Mouse (Mus musculus) liver, adult 2 months (tissue): ENCODE data around the gene Itprip. TPM values are rescaled to one million over a fixed set of nuclear protein-coding genes. Genes with fewer than 3 reads are reported as not detected.
A peak's percentile ranks its signal among the peaks of the same experiment; 100 is the strongest.

ENCODE experiments used
- DNase-seq: peaks from one replicate; pipeline ENCODE4 v3.0.0-alpha.2; 2011; ENCODE audit warnings: low read depth, low spot score; ENCODE audit errors: extremely low read depth
- H3K27ac ChIP-seq: fragments of 200-500 bp; replicated peaks from 2 replicates; pipeline ENCODE4 v1.5.1; 2012; ENCODE audit warnings: low read depth, mild to moderate bottlenecking, control low read depth, inconsistent platforms, low read length; ENCODE audit not compliant: insufficient read depth
- H3K27me3 ChIP-seq: fragments of 200-500 bp; 2 replicates; pipeline ENCODE4 v1.6.1; 2012; ENCODE audit warnings: mild to moderate bottlenecking, moderate library complexity, low read length, inconsistent platforms; ENCODE audit not compliant: control insufficient read depth, insufficient read depth
- H3K36me3 ChIP-seq: fragments of 200-500 bp; 2 replicates; pipeline ENCODE4 v1.6.1; 2012; ENCODE audit warnings: low read length, inconsistent platforms; ENCODE audit not compliant: control insufficient read depth, insufficient read depth
- H3K4me1 ChIP-seq: fragments of 200-500 bp; 2 replicates; pipeline ENCODE4 v1.6.1; 2011; ENCODE audit warnings: low read length; ENCODE audit not compliant: control insufficient read depth, insufficient read depth
- H3K4me3 ChIP-seq: fragments of 200-500 bp; 2 replicates; pipeline ENCODE4 v1.5.1; 2011; ENCODE audit warnings: low read depth, mild to moderate bottlenecking, control low read depth, low read length, moderate library complexity; ENCODE audit not compliant: insufficient read depth
- H3K79me2 ChIP-seq: fragments of 200-500 bp; 2 replicates; pipeline ENCODE4 v1.6.1; 2012; ENCODE audit warnings: inconsistent platforms, mild to moderate bottlenecking, low read length, moderate library complexity; ENCODE audit not compliant: control insufficient read depth, insufficient read depth
- H3K9ac ChIP-seq: fragments of 200-500 bp; 2 replicates; pipeline ENCODE4 v1.6.1; 2012; ENCODE audit warnings: low read depth, mild to moderate bottlenecking, control low read depth, inconsistent platforms, low read length
- CTCF ChIP-seq: fragments of 200-500 bp; IDR thresholded peaks from 2 replicates; pipeline ENCODE4 v1.5.1; 2011; ENCODE audit warnings: low read depth, low read length, control low read depth
- POLR2A ChIP-seq: fragments of 200-500 bp; IDR thresholded peaks from 2 replicates; pipeline ENCODE4 v1.6.1; 2011; ENCODE audit warnings: low read length, control low read depth; ENCODE audit not compliant: insufficient read depth; ENCODE audit errors: extremely low read depth
- WGBS: fragments of 180-500 bp; shearing (Covaris S2); methylation state at CpG from one replicate; pipeline ENCODE4 v1.1.7; 2018; 5-methylcytosine and 5-hydroxymethylcytosine counted together
- polyA plus RNA-seq: library from polyadenylated mRNA; depleted of rRNA; stranded (reverse); fragments of >200 nt; gene quantifications from 2 replicates; pipeline ENCODE4 v1.2.3, GENCODE M21; 2012
- total RNA-seq: library from RNA; depleted of rRNA; stranded (reverse); fragments of >200 nt; gene quantifications from 2 replicates; pipeline ENCODE4 v1.2.3, GENCODE M21; 2014

The Itprip gene
- total and polyA plus RNA-seq, 2 experiments: 0.51 to 0.65 TPM

- WGBS: 59% methylated on average over 4 of the region's 4 CpGs
- H3K9ac ChIP-seq: no peak overlapping the region
- H3K36me3 ChIP-seq: peaks cover 6% of the 10 kb centered on the region; the same call in 1 of the 2 replicates
- H3K27me3 ChIP-seq: 0 out of 2 replicates have a peak, but pooled peaks cover 3% of the 10 kb centered on the region
- no peaks in the 10 kb centered on the region for H3K79me2 ChIP-seq
- H3K4me1 ChIP-seq: no peaks in the 10 kb centered on the region
- TF ChIP-seq CTCF (no peak), POLR2A (no peak)
- no peak overlapping the region for H3K27ac ChIP-seq
- no peak overlapping the region for H3K4me3 ChIP-seq
- no peak for DNase-seq
Measured at GRCm38 (mm10) chr19:47867628-47868175, 51.4 kb downstream of the Itprip start.

GRCm38 (mm10) chr19:47865353-47865947, 53.6 kb downstream of the Itprip start, which contains the start of gene Gsto2:
Gene Gsto2 (plus strand): TSS chr19:47865534.
- peaks cover 17% of the 10 kb centered on the region; the same call in 1 of the 2 replicates for H3K36me3 ChIP-seq
- TF ChIP-seq CTCF (peak; percentile 65), POLR2A (peak; percentile 53; the same call in 1 of the 2 replicates)
- H3K79me2 ChIP-seq: no peaks in the 10 kb centered on the region
- under 1% methylated on average over 49 of the region's 49 CpGs for WGBS
- H3K27me3 ChIP-seq: no peaks in the 10 kb centered on the region
- peak within 1 kb of the TSS; percentile 59 for H3K9ac ChIP-seq
- peak within 1 kb of the TSS; percentile 15 for H3K27ac ChIP-seq
- H3K4me3 ChIP-seq: peak within 1 kb of the TSS; percentile 70
- DNase-seq: peak; percentile 84
- H3K4me1 ChIP-seq: no peaks in the 10 kb centered on the region

- Histone ChIP-seq H3K27ac (no peak overlapping the region), H3K4me3 (no peak overlapping the region), H3K36me3 (peaks cover 18% of the 10 kb centered on the region), H3K79me2 (no peaks in the 10 kb centered on the region), H3K9ac (no peak overlapping the region), H3K4me1 (no peaks in the 10 kb centered on the region), H3K27me3 (no peaks in the 10 kb centered on the region)
- WGBS: 84% methylated on average over 7 of the region's 7 CpGs
- DNase-seq: peak; percentile 5
- TF ChIP-seq POLR2A: no peak
- TF ChIP-seq CTCF: no peak
Measured at GRCm38 (mm10) chr19:47864721-47865120, 54.4 kb downstream of the Itprip start.

GRCm38 (mm10) chr19:47864051-47864450, 55.0 kb downstream of the Itprip start:
- no peak for TF ChIP-seq POLR2A
- TF ChIP-seq CTCF: no peak
- 97% methylated on average over 9 of the region's 9 CpGs for whole genome bisulfite sequencing
- H3K4me3 ChIP-seq: no peak overlapping the region

GRCm38 (mm10) chr19:47862581-47862980, 56.5 kb downstream of the Itprip start:
- WGBS: 88% methylated on average over 3 of the region's 3 CpGs
- no peak overlapping the region for H3K9ac ChIP-seq
- TF ChIP-seq CTCF (no peak), POLR2A (no peak)
- no peak for DNase-seq
- no peaks in the 10 kb centered on the region for H3K27me3 ChIP-seq
- no peaks in the 10 kb centered on the region for H3K79me2 ChIP-seq
- H3K27ac ChIP-seq: no peak overlapping the region
- no peaks in the 10 kb centered on the region for H3K4me1 ChIP-seq
- peaks cover 34% of the 10 kb centered on the region for H3K36me3 ChIP-seq
- no peak overlapping the region for H3K4me3 ChIP-seq

More at GRCm38 (mm10) chr19:47864051-47864450, 55.0 kb downstream of the Itprip start:
- Histone ChIP-seq H3K79me2 (no peaks in the 10 kb centered on the region), H3K27me3 (no peaks in the 10 kb centered on the region), H3K9ac (no peak overlapping the region), H3K27ac (no peak overlapping the region), H3K36me3 (peaks cover 24% of the 10 kb centered on the region), H3K4me1 (no peaks in the 10 kb centered on the region)
- DNase-seq: no peak

- Histone ChIP-seq H3K27ac (no peak overlapping the region), H3K27me3 (no peaks in the 10 kb centered on the region), H3K79me2 (no peaks in the 10 kb centered on the region), H3K9ac (no peak overlapping the region), H3K4me3 (no peak overlapping the region), H3K36me3 (peaks cover 32% of the 10 kb centered on the region), H3K4me1 (peaks cover 3% of the 10 kb centered on the region; the same call in 1 of the 2 replicates)
- WGBS: 93% methylated on average over 8 of the region's 8 CpGs
- DNase-seq: no peak
- no peak for TF ChIP-seq POLR2A
Measured at GRCm38 (mm10) chr19:47859180-47859579, 59.9 kb downstream of the Itprip start.
